Mouse (Mus musculus) small intestine, adult 2 months (tissue): ENCODE results near the gene Rnaseh2a.

Experiments
- CTCF ChIP-seq: fragments of 200-500 bp; IDR thresholded peaks from 2 replicates; pipeline ENCODE4 v1.5.1; 2012; ENCODE audit warnings: low read depth, mild to moderate bottlenecking, control low read depth, inconsistent platforms, low read length, moderate library complexity, mixed read lengths; ENCODE audit not compliant: insufficient replicate concordance, insufficient read length; ENCODE audit errors: extremely low read depth
- POLR2A ChIP-seq: fragments of 200-500 bp; IDR thresholded peaks from 2 replicates; pipeline ENCODE4 v1.6.1; 2012; ENCODE audit warnings: low read depth, mild to moderate bottlenecking, control low read depth, inconsistent platforms, low read length, moderate library complexity

DNA sequence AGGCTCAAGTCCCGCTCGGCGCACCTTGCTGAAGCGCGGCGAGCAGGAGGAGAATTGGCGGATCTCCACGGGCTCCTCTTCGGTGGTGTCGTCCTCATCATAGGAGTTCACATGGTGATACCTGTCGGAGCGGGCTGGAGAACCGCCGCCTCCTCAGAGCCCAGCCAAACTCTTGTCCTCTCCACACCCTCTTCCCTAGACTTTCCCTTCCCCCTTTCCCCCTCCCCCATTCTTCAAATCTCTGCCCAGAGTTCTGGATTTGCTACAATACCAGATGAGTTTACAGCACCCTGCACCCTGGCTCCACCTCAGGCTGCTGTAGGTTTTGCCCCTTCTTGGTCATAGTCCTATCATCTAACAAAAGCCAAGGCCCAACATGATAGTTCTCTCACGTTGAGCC is 50.9 kb downstream of the Rnaseh2a start:
- TF ChIP-seq CTCF (no peak), POLR2A (no peak)
